In the genomic region with DNA sequence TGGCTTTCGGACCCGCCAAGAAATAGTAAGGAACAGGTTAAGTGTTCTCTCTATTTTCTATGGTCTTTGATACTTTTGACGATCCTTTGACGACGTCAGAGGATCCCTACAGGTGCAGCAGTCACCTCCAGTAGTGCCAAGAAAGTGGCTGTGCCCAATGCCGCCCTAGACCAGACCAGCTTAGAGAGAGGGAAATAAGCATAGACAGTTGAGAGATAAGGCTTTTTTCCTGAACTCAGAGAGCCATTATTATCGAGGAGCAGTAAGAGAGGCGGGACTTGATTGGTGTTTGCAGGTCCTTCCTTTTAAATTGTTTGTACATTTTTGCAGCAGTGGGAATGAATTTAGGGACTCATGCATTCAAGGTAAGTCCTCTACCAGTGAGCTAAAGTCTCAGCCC, we compare ENCODE assay signal across 11 mouse cellular contexts. TPM values are rescaled to one million over a fixed set of nuclear protein-coding genes. Genes with fewer than 3 reads are reported as not detected.
A peak's percentile ranks its signal among the peaks of the same experiment; 100 is the strongest.
DNase-seq lines count a peak whose midpoint lies in the region; ATAC-seq and TF ChIP-seq lines count a peak whose summit lies in the region.
"Had no signal": no experiment of that assay in that cellular context is flagged by ENCODE, and none has a peak within 500 bp of the region (broad histone marks: within the 10 kb centered on the region; RNA-seq: fewer than 3 reads in every experiment).

No protein-coding gene starts in this region.

- H3K27ac ChIP-seq in intestine, postnatal 0 days (ENCODE audit: low read depth, low read length) = no peak overlapping the region; the same call in 1 of the 2 replicates
- H3K27ac ChIP-seq in neural tube, embryonic 14.5 days (ENCODE audit: low read depth, low read length) = no peak overlapping the region

- H3K36me3 ChIP-seq in megakaryocyte, embryonic 14.5 days (replicated peaks; ENCODE audit: low read length) = no peaks in the 10 kb centered on the region
- no peaks in the 10 kb centered on the region for H3K36me3 ChIP-seq in intestine, postnatal 0 days (ENCODE audit: control insufficient read depth, insufficient read depth)
- H3K36me3 ChIP-seq in neural tube, embryonic 14.5 days (ENCODE audit: control insufficient read depth, insufficient read depth, low read length) = no peaks in the 10 kb centered on the region

- 30% methylated on average over 8 of the region's 8 CpGs for WGBS in intestine, postnatal 0 days
- WGBS in neural tube, embryonic 14.5 days = 55% methylated on average over 8 of the region's 8 CpGs

- H3K27me3 ChIP-seq in megakaryocyte, embryonic 14.5 days (replicated peaks) = no peaks in the 10 kb centered on the region
- no peaks in the 10 kb centered on the region for H3K27me3 ChIP-seq in intestine, postnatal 0 days (replicated peaks; ENCODE audit: control insufficient read depth, insufficient read depth, low read length)
- no peaks in the 10 kb centered on the region; the same call in 1 of the 2 replicates for H3K27me3 ChIP-seq in neural tube, embryonic 14.5 days (ENCODE audit: control insufficient read depth, insufficient read depth, low read length)

- peak; percentile 34 for DNase-seq in cerebellum, adult 9-11 months
- no peak for DNase-seq in cerebellum, postnatal 10 days
- DNase-seq in frontal cortex, postnatal 10 days (ENCODE audit: low spot score in 2 of 2) = no peak
- no peak for DNase-seq in yolk sac, embryonic 10.5 days (ENCODE audit: low spot score)
- DNase-seq: adrenal gland, adult 8-10 months; gastrocnemius, postnatal 25 days; retina, postnatal 1 day had no signal

- H3K4me2 ChIP-seq in intestine, postnatal 0 days (replicated peaks; ENCODE audit: low read depth) = peak overlapping the region; percentile 82
- peak overlapping the region; percentile 45; the same call in 1 of the 2 replicates for H3K4me2 ChIP-seq in neural tube, embryonic 14.5 days (ENCODE audit: low read depth, low read length)

- peak overlapping the region; percentile 96 for H3K4me3 ChIP-seq in megakaryocyte, embryonic 14.5 days (replicated peaks)
- peak overlapping the region; percentile 99; the same call in 1 of the 2 replicates for H3K4me3 ChIP-seq in intestine, postnatal 0 days (ENCODE audit: low read depth, low read length)
- H3K4me3 ChIP-seq in neural tube, embryonic 14.5 days (ENCODE audit: low read depth, low read length) = no peak overlapping the region

- H3K9ac ChIP-seq in intestine, postnatal 0 days (ENCODE audit: low read depth, low read length) = 0 out of 2 replicates have a peak overlapping the region, but pooled peaks have one; percentile 5
- no peak overlapping the region for H3K9ac ChIP-seq in neural tube, embryonic 14.5 days (replicated peaks; ENCODE audit: low read depth, low read length)

- no peak for TF ChIP-seq CTCF in intestine, postnatal 0 days (IDR thresholded peaks at IDR 0.05; ENCODE audit: low read depth)

- no peaks in the 10 kb centered on the region for H3K9me3 ChIP-seq in megakaryocyte, embryonic 14.5 days
- H3K9me3 ChIP-seq in intestine, postnatal 0 days (ENCODE audit: control insufficient read depth) = no peaks in the 10 kb centered on the region
- no peaks in the 10 kb centered on the region for H3K9me3 ChIP-seq in neural tube, embryonic 14.5 days (ENCODE audit: control insufficient read depth, low read length)

- H3K4me1 ChIP-seq in megakaryocyte, embryonic 14.5 days = peaks cover 68% of the 10 kb centered on the region
- H3K4me1 ChIP-seq in intestine, postnatal 0 days (replicated peaks; ENCODE audit: control insufficient read depth, insufficient read depth, low read length) = no peaks in the 10 kb centered on the region
- H3K4me1 ChIP-seq in neural tube, embryonic 14.5 days (ENCODE audit: control insufficient read depth, insufficient read depth, low read length) = peaks cover 14% of the 10 kb centered on the region

- no peak for ATAC-seq in megakaryocyte, adult 5-6 weeks (ENCODE audit: poor library complexity, severe bottlenecking)
- ATAC-seq in intestine, postnatal 0 days = no peak
- ATAC-seq in neural tube, embryonic 14.5 days (ENCODE audit: low read depth) = no peak

RNA-seq across cellular contexts. Expression of gene Fryl, which starts 1.3 kb away (rescaled TPM):
- polyA plus RNA-seq in megakaryocyte, embryonic 14.5 days (2012; ENCODE audit: insufficient read depth, low replicate concordance) = 14.1 and 27.6 TPM in 2 replicates
- total RNA-seq in megakaryocyte, adult 5-6 weeks (2015) = 56.7 and 59.1 TPM in 2 replicates
- total RNA-seq in megakaryocyte, adult 5-6 weeks (2017) = 79.8 and 80.9 TPM in 2 replicates
- 27.8 and 28.2 TPM in 2 replicates for polyA plus RNA-seq in intestine, postnatal 0 days (2015; fragmentation: Nextera tagmentation; extraction: Ambion mirVana)
- polyA plus RNA-seq in neural tube, embryonic 14.5 days (2014; fragmentation: Nextera tagmentation; extraction: Ambion mirVana) = 51.1 and 54.1 TPM in 2 replicates

RNA-seq across cellular contexts. Expression of gene Ociad1, which starts 34.9 kb away (rescaled TPM):
- 15.0 and 106 TPM in 2 replicates for polyA plus RNA-seq in megakaryocyte, embryonic 14.5 days (2012; ENCODE audit: insufficient read depth, low replicate concordance)
- 231 and 236 TPM in 2 replicates for total RNA-seq in megakaryocyte, adult 5-6 weeks (2015)
- 172 and 182 TPM in 2 replicates for total RNA-seq in megakaryocyte, adult 5-6 weeks (2017)
- 153 and 156 TPM in 2 replicates for polyA plus RNA-seq in intestine, postnatal 0 days (2015; fragmentation: Nextera tagmentation; extraction: Ambion mirVana)
- 230 and 264 TPM in 2 replicates for polyA plus RNA-seq in neural tube, embryonic 14.5 days (2014; fragmentation: Nextera tagmentation; extraction: Ambion mirVana)
